Mouse (Mus musculus): Measurements from ENCODE around the gene Pacsin2. TPM values are rescaled to one million over a fixed set of nuclear protein-coding genes. Genes with fewer than 3 reads are reported as not detected.

Pacsin2 gene
- 49.1 and 51.0 TPM in 2 replicates for polyA plus RNA-seq (2012; rRNA removed; ENCODE audit: low replicate concordance)

GRCm38 (mm10) chr15:83464083-83464904 is at the start of gene Pacsin2:
Gene Pacsin2, minus strand, starts transcription at chr15:83464606.

GRCm38 (mm10) chr15:83510805-83511405 is 46.5 kb upstream of the Pacsin2 start, which contains the start of gene Ttll1:
Gene Ttll1, minus strand, starts transcription at chr15:83510893.

DNA sequence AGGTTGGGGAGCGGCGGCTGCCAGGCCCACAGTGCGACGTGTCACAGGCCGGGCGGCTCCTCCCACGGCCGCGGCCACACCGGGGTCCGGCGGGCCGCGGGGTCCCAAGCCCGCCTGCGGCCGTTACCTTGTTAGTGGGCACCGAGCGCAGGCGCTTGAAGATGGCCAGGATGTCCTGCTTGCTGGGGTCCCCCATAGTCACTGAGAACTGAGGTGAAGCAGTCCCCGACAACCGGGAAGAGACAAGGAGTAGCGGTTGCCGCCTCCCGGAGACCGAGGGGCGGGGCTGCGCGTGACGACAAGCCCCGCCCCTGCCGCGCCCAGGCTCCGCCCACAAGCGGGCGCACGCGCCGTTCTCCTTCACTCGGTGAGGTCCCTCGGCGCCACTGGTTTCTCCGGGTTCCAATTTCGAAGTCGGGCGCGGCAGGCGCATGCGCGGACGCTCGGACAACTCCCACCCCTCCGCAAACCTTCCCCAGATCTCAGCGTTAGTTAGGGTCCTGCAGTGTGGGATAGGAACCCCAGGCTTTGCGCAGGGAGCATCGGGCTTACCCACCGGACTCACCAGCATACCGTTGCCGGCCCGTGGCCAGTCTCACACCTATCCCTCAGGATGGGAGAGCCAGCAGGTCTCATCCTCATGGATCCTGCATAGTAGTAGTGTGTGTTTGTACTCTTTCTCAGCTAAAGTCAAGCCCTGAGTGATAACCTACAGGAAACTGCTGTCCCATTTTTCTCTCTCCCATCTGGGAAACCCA is 114.3 kb downstream of the Pacsin2 start, which contains the start of gene Arfgap3:
Gene Arfgap3, minus strand, starts transcription at position 294 of the 758 bp plus-strand sequence.

Other genes starting within 250 kb of the Pacsin2 start
- gene A4galt, start 212.8 kb downstream of the Pacsin2 start, polyA plus RNA-seq (2012; rRNA removed; ENCODE audit: low replicate concordance): 33.5 and 133 TPM in 2 replicates
- 48.1 and 56.8 TPM in 2 replicates for gene Arfgap3, start 114.4 kb downstream of the Pacsin2 start, polyA plus RNA-seq (2012; rRNA removed; ENCODE audit: low replicate concordance)
- gene Ttll1, start 46.3 kb upstream of the Pacsin2 start, polyA plus RNA-seq (2012; rRNA removed; ENCODE audit: low replicate concordance): 13.9 and 15.6 TPM in 2 replicates
- gene Bik, start 62.3 kb upstream of the Pacsin2 start, polyA plus RNA-seq (2012; rRNA removed; ENCODE audit: low replicate concordance): 13.4 and 20.7 TPM in 2 replicates
- gene Tspo, start 99.0 kb upstream of the Pacsin2 start, polyA plus RNA-seq (2012; rRNA removed; ENCODE audit: low replicate concordance): 588 and 1,237 TPM in 2 replicates
- 37.8 and 38.9 TPM in 2 replicates for gene Mcat, start 99.2 kb upstream of the Pacsin2 start, polyA plus RNA-seq (2012; rRNA removed; ENCODE audit: low replicate concordance)
- gene Ttll12, start 130.6 kb upstream of the Pacsin2 start, polyA plus RNA-seq (2012; rRNA removed; ENCODE audit: low replicate concordance): 20.4 and 40.5 TPM in 2 replicates

Measured in subcutaneous adipose tissue, adult 2 months (tissue).